Mouse (Mus musculus) hindbrain, embryonic 12.5 days (tissue): ENCODE data around the gene Bend6. TPM values are rescaled to one million over a fixed set of nuclear protein-coding genes. Genes with fewer than 3 reads are reported as not detected.

Source experiments
- ATAC-seq: fragments of 200-750 bp; cut with Nextera tagmentation; 2 replicates; pipeline ENCODE4 v1.8.0; 2017; ENCODE audit warnings: moderate TSS enrichment; ENCODE audit not compliant: low FRiP score
- H3K27ac ChIP-seq: fragments of 300-500 bp; sonication (generic); 2 replicates; pipeline ENCODE4 v1.5.1; 2016; ENCODE audit warnings: mild to moderate bottlenecking
- H3K27me3 ChIP-seq: fragments of 300-500 bp; sonication (generic); 2 replicates; pipeline ENCODE4 v1.6.1; 2016; ENCODE audit warnings: mild to moderate bottlenecking
- H3K36me3 ChIP-seq: fragments of 300-500 bp; sonication (generic); 2 replicates; pipeline ENCODE4 v1.6.1; 2016; ENCODE audit warnings: mild to moderate bottlenecking
- H3K4me1 ChIP-seq: fragments of 300-500 bp; sonication (generic); 2 replicates; pipeline ENCODE4 v1.6.1; 2016
- H3K4me2 ChIP-seq: fragments of 300-500 bp; sonication (generic); replicated peaks from 2 replicates; pipeline ENCODE4 v1.6.1; 2016; ENCODE audit warnings: mild to moderate bottlenecking
- H3K4me3 ChIP-seq: fragments of 300-500 bp; sonication (generic); 2 replicates; pipeline ENCODE4 v1.5.1; 2016; ENCODE audit warnings: mild to moderate bottlenecking
- H3K9ac ChIP-seq: fragments of 300-500 bp; sonication (generic); 2 replicates; pipeline ENCODE4 v1.6.1; 2016; ENCODE audit warnings: mild to moderate bottlenecking, moderate library complexity
- H3K9me3 ChIP-seq: fragments of 300-500 bp; sonication (generic); replicated peaks from 2 replicates; pipeline ENCODE4 v1.6.1; 2016; ENCODE audit warnings: mild to moderate bottlenecking
- WGBS: fragments of 180-500 bp; shearing (Covaris S2); methylation state at CpG from one replicate; pipeline ENCODE4 v1.1.7; 2016; 5-methylcytosine and 5-hydroxymethylcytosine counted together
- polyA plus RNA-seq: library from polyadenylated mRNA; unstranded; fragments of >200 nt; fragmentation: Nextera tagmentation; extraction: Ambion mirVana; gene quantifications from 2 replicates; pipeline ENCODE4 v1.2.1, GENCODE M21; 2016

Bend6 gene
- polyA plus RNA-seq, 1 experiment from 2014 or later = 4.4 TPM

GRCm38 (mm10) chr1:33932845-33933499, 25.4 kb upstream of the Bend6 start:
- Histone ChIP-seq H3K9ac (no peak overlapping the region), H3K36me3 (no peaks in the 10 kb centered on the region), H3K27ac (no peak overlapping the region), H3K4me3 (no peak overlapping the region), H3K4me2 (no peak overlapping the region), H3K4me1 (peaks cover 10% of the 10 kb centered on the region), H3K9me3 (no peaks in the 10 kb centered on the region), H3K27me3 (no peaks in the 10 kb centered on the region)
- ATAC-seq = peak; percentile 54; the same call in 1 of the 2 replicates
- WGBS = 78% methylated on average over 14 of the region's 14 CpGs

GRCm38 (mm10) chr1:33932196-33932595, 24.6 kb upstream of the Bend6 start:
- peaks cover 10% of the 10 kb centered on the region for H3K4me1 ChIP-seq
- H3K27me3 ChIP-seq = no peaks in the 10 kb centered on the region
- H3K4me2 ChIP-seq = no peak overlapping the region
- H3K27ac ChIP-seq = no peak overlapping the region
- 78% methylated on average over 3 of the region's 3 CpGs for WGBS
- peak; percentile 29; the same call in 1 of the 2 replicates for ATAC-seq
- no peaks in the 10 kb centered on the region for H3K9me3 ChIP-seq
- no peak overlapping the region for H3K4me3 ChIP-seq
- H3K36me3 ChIP-seq = no peaks in the 10 kb centered on the region
- no peak overlapping the region for H3K9ac ChIP-seq

- Histone ChIP-seq H3K4me2 (no peak overlapping the region), H3K27me3 (no peaks in the 10 kb centered on the region), H3K4me3 (no peak overlapping the region), H3K9ac (no peak overlapping the region), H3K4me1 (peaks cover 10% of the 10 kb centered on the region), H3K36me3 (no peaks in the 10 kb centered on the region), H3K9me3 (no peaks in the 10 kb centered on the region), H3K27ac (no peak overlapping the region)
- peak; percentile 61; the same call in 1 of the 2 replicates for ATAC-seq
- 47% methylated on average over 8 of the region's 8 CpGs for WGBS
These were observed 24.2 kb upstream of the Bend6 start for GRCm38 (mm10) chr1:33931791-33932190.

GRCm38 (mm10) chr1:33927466-33927865, 19.9 kb upstream of the Bend6 start:
- Histone ChIP-seq H3K4me3 (no peak overlapping the region), H3K9me3 (no peaks in the 10 kb centered on the region), H3K4me1 (peaks cover 6% of the 10 kb centered on the region), H3K27ac (no peak overlapping the region), H3K9ac (no peak overlapping the region), H3K4me2 (no peak overlapping the region), H3K27me3 (no peaks in the 10 kb centered on the region), H3K36me3 (no peaks in the 10 kb centered on the region)
- 92% methylated on average over 7 of the region's 7 CpGs for WGBS
- no peak for ATAC-seq

- no peaks in the 10 kb centered on the region for H3K9me3 ChIP-seq
- H3K27me3 ChIP-seq = no peaks in the 10 kb centered on the region
- no peaks in the 10 kb centered on the region for H3K36me3 ChIP-seq
- no peak for ATAC-seq
- no peak overlapping the region for H3K27ac ChIP-seq
- no peak overlapping the region for H3K9ac ChIP-seq
- H3K4me1 ChIP-seq = no peaks in the 10 kb centered on the region
- H3K4me2 ChIP-seq = no peak overlapping the region
- WGBS = 61% methylated on average over 3 of the region's 3 CpGs
- no peak overlapping the region for H3K4me3 ChIP-seq
These were observed 17.7 kb upstream of the Bend6 start for GRCm38 (mm10) chr1:33925283-33925682.

GRCm38 (mm10) chr1:33922975-33923374, 15.4 kb upstream of the Bend6 start:
- no peak for ATAC-seq
- no peaks in the 10 kb centered on the region for H3K9me3 ChIP-seq
- no peak overlapping the region for H3K27ac ChIP-seq
- no peak overlapping the region for H3K9ac ChIP-seq
- WGBS = 73% methylated on average over 7 of the region's 7 CpGs
- no peak overlapping the region for H3K4me3 ChIP-seq
- H3K4me1 ChIP-seq = no peaks in the 10 kb centered on the region
- no peak overlapping the region for H3K4me2 ChIP-seq
- no peaks in the 10 kb centered on the region for H3K27me3 ChIP-seq
- H3K36me3 ChIP-seq = no peaks in the 10 kb centered on the region

GRCm38 (mm10) chr1:33916554-33916953, 8.9 kb upstream of the Bend6 start:
- 95% methylated on average over 5 of the region's 5 CpGs for WGBS
- Histone ChIP-seq H3K9me3 (no peaks in the 10 kb centered on the region), H3K9ac (no peak overlapping the region), H3K27ac (no peak overlapping the region), H3K4me1 (no peaks in the 10 kb centered on the region), H3K4me2 (no peak overlapping the region), H3K36me3 (no peaks in the 10 kb centered on the region), H3K27me3 (no peaks in the 10 kb centered on the region), H3K4me3 (no peak overlapping the region)
- no peak for ATAC-seq

- no peak overlapping the region for H3K9ac ChIP-seq
- H3K27ac ChIP-seq = no peak overlapping the region
- peaks cover 19% of the 10 kb centered on the region for H3K27me3 ChIP-seq
- no peak for ATAC-seq
- no peak overlapping the region for H3K4me3 ChIP-seq
- no peak overlapping the region for H3K4me2 ChIP-seq
- WGBS = 76% methylated on average over 8 of the region's 8 CpGs
- no peaks in the 10 kb centered on the region for H3K9me3 ChIP-seq
- H3K4me1 ChIP-seq = peaks cover 13% of the 10 kb centered on the region
- no peaks in the 10 kb centered on the region for H3K36me3 ChIP-seq
These were observed 4.0 kb upstream of the Bend6 start for GRCm38 (mm10) chr1:33911589-33911988.

GRCm38 (mm10) chr1:33908191-33908962, 761 bp upstream of the Bend6 start, which contains the start of gene Dst:
Gene Dst, plus strand, starts transcription at chr1:33908225.
- H3K4me1 ChIP-seq = peaks cover 15% of the 10 kb centered on the region
- peaks cover 32% of the 10 kb centered on the region for H3K27me3 ChIP-seq
- H3K4me2 ChIP-seq = peak within 1 kb of the TSS; percentile 79
- peak within 1 kb of the TSS; percentile 66 for H3K4me3 ChIP-seq
- H3K9ac ChIP-seq = peak within 1 kb of the TSS; percentile 71
- peak; percentile 20 for ATAC-seq
- WGBS = 6% methylated on average over 35 of the region's 44 CpGs
- H3K9me3 ChIP-seq = no peaks in the 10 kb centered on the region
- no peaks in the 10 kb centered on the region for H3K36me3 ChIP-seq
- H3K27ac ChIP-seq = peak within 1 kb of the TSS; percentile 79

GRCm38 (mm10) chr1:33906927-33907326, 689 bp downstream of the Bend6 start:
- H3K4me3 ChIP-seq = peak overlapping the region; percentile 66
- H3K36me3 ChIP-seq = no peaks in the 10 kb centered on the region
- peak overlapping the region; percentile 71 for H3K9ac ChIP-seq
- H3K4me2 ChIP-seq = peak overlapping the region; percentile 79
- WGBS = 1% methylated on average over 20 of the region's 20 CpGs
- peaks cover 32% of the 10 kb centered on the region for H3K27me3 ChIP-seq
- peak; percentile 39 for ATAC-seq
- H3K4me1 ChIP-seq = peaks cover 15% of the 10 kb centered on the region
- no peaks in the 10 kb centered on the region for H3K9me3 ChIP-seq
- peak overlapping the region; percentile 64; the same call in 1 of the 2 replicates for H3K27ac ChIP-seq

- no peak overlapping the region for H3K4me3 ChIP-seq
- 0 out of 2 replicates have a peak overlapping the region, but pooled peaks have one; percentile 6 for H3K4me2 ChIP-seq
- no peak for ATAC-seq
- no peaks in the 10 kb centered on the region for H3K36me3 ChIP-seq
- H3K27me3 ChIP-seq = peaks cover 32% of the 10 kb centered on the region
- H3K4me1 ChIP-seq = peaks cover 15% of the 10 kb centered on the region
- 34% methylated on average over 10 of the region's 10 CpGs for WGBS
- no peak overlapping the region for H3K27ac ChIP-seq
- H3K9me3 ChIP-seq = no peaks in the 10 kb centered on the region
- no peak overlapping the region for H3K9ac ChIP-seq
These were observed 1.4 kb downstream of the Bend6 start for GRCm38 (mm10) chr1:33906216-33906615.

GRCm38 (mm10) chr1:33903587-33903986, 4.0 kb downstream of the Bend6 start:
- Histone ChIP-seq H3K9me3 (no peaks in the 10 kb centered on the region), H3K4me1 (peaks cover 8% of the 10 kb centered on the region), H3K4me3 (no peak overlapping the region), H3K4me2 (no peak overlapping the region), H3K36me3 (no peaks in the 10 kb centered on the region), H3K9ac (no peak overlapping the region), H3K27ac (no peak overlapping the region), H3K27me3 (peaks cover 19% of the 10 kb centered on the region)
- no peak for ATAC-seq
- 30% methylated on average over 9 of the region's 9 CpGs for WGBS
